12 mouse cellular contexts compared by ENCODE assay signal in the genomic region with DNA sequence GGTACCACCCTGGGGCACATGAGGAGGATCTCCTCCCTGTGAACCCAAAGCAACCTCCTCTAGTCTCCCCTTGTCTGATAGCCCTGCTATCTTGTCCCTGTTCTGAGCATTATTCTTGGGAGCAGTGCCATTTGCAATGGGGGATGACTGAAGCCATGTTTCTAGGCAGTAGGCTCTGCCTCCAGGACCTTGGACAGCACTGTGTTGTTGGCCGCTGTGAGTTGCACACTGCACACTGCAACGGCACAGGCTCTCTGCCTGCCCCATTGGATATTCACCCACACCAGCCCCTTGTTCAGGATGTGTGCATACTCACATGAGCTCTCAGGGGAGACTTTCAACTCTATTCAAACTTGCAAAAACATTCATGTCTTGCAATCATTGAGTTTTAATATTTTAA.
DNase-seq lines count a peak whose midpoint lies in the region; ATAC-seq and TF ChIP-seq lines count a peak whose summit lies in the region.
"Had no signal": no experiment of that assay in that cellular context is flagged by ENCODE, and none has a peak within 500 bp of the region (broad histone marks: within the 10 kb centered on the region; RNA-seq: fewer than 3 reads in every experiment).

No protein-coding gene starts in this region.

- no peak for ATAC-seq in liver, embryonic 12.5 days
- peak; percentile 83 for ATAC-seq in common myeloid progenitor, adult 5-6 weeks (replicated peaks; ENCODE audit: low read depth, poor library complexity, severe bottlenecking)
- ATAC-seq in megakaryocyte progenitor cell, adult 5-6 weeks (replicated peaks; ENCODE audit: poor library complexity) = peak; percentile 65; the same call in 1 of the 2 replicates
- ATAC-seq in midbrain, postnatal 0 days (ENCODE audit: low FRiP score) = no peak
- no peak for ATAC-seq in midbrain, embryonic 11.5 days (ENCODE audit: low FRiP score)
- ATAC-seq: activated CD4-positive, CD25-positive, alpha-beta regulatory T cell, adult 4 months had no signal

- H3K9ac ChIP-seq in liver, adult 2 months (ENCODE audit: low read depth, low read length) = no peak overlapping the region
- no peak overlapping the region for H3K9ac ChIP-seq in liver, embryonic 12.5 days
- no peak overlapping the region for H3K9ac ChIP-seq in midbrain, postnatal 0 days (replicated peaks; ENCODE audit: low read length, poor library complexity, severe bottlenecking)
- no peak overlapping the region for H3K9ac ChIP-seq in midbrain, embryonic 11.5 days (ENCODE audit: low read length)

- TF ChIP-seq POLR2A in liver, adult 2 months (IDR thresholded peaks at IDR 0.05; ENCODE audit: extremely low read depth, insufficient read depth, low read length) = no peak

- H3K9me3 ChIP-seq in liver, embryonic 12.5 days (replicated peaks) = no peaks in the 10 kb centered on the region
- H3K9me3 ChIP-seq in midbrain, postnatal 0 days (ENCODE audit: low read length) = no peaks in the 10 kb centered on the region
- H3K9me3 ChIP-seq in midbrain, embryonic 11.5 days (ENCODE audit: control insufficient read depth, low read length) = no peaks in the 10 kb centered on the region

- no peak for TF ChIP-seq CTCF in liver, adult 2 months (IDR thresholded peaks at IDR 0.05; ENCODE audit: low read depth, low read length)
- TF ChIP-seq CTCF in midbrain, postnatal 0 days (IDR thresholded peaks at IDR 0.05) = no peak

- H3K79me2 ChIP-seq in liver, adult 2 months (ENCODE audit: control insufficient read depth, insufficient read depth, low read length) = no peaks in the 10 kb centered on the region

- 15% methylated on average over 2 of the region's 2 CpGs for WGBS in liver, adult 2 months
- WGBS in liver, embryonic 12.5 days (ENCODE audit: insufficient replicate concordance) = 9% methylated on average over 2 of the region's 2 CpGs
- WGBS in midbrain, postnatal 0 days = 18% methylated on average over 2 of the region's 2 CpGs
- WGBS in midbrain, embryonic 11.5 days = 17% methylated on average over 2 of the region's 2 CpGs

- H3K36me3 ChIP-seq in liver, adult 2 months (ENCODE audit: control insufficient read depth, insufficient read depth, low read length) = no peaks in the 10 kb centered on the region
- no peaks in the 10 kb centered on the region for H3K36me3 ChIP-seq in liver, embryonic 12.5 days
- no peaks in the 10 kb centered on the region for H3K36me3 ChIP-seq in midbrain, postnatal 0 days (ENCODE audit: insufficient read depth, low read length)
- H3K36me3 ChIP-seq in midbrain, embryonic 11.5 days (ENCODE audit: control insufficient read depth, insufficient read depth, low read length) = no peaks in the 10 kb centered on the region

- DNase-seq in embryo, embryonic 10 days (ENCODE audit: low spot score) = peak; percentile 87
- DNase-seq in embryo, embryonic 9.5 days (ENCODE audit: extremely low spot score) = no peak
- DNase-seq in liver, adult 2 months (ENCODE audit: extremely low read depth, low read depth, low spot score) = peak; percentile 6
- DNase-seq in midbrain, postnatal 0 days (ENCODE audit: low spot score) = no peak
- DNase-seq in midbrain, embryonic 11.5 days (ENCODE audit: low spot score, missing footprints) = no peak
- DNase-seq: B cell, adult 2 months; cerebellum, postnatal 25 days; heart, postnatal 36 days had no signal

- no peak overlapping the region for H3K27ac ChIP-seq in liver, adult 2 months (replicated peaks; ENCODE audit: insufficient read depth, low read depth, low read length)
- H3K27ac ChIP-seq in liver, embryonic 12.5 days = no peak overlapping the region
- no peak overlapping the region for H3K27ac ChIP-seq in midbrain, postnatal 0 days (ENCODE audit: low read depth, low read length)
- H3K27ac ChIP-seq in midbrain, embryonic 11.5 days (ENCODE audit: low read depth, low read length) = no peak overlapping the region

- no peak overlapping the region for H3K4me3 ChIP-seq in liver, adult 2 months (ENCODE audit: insufficient read depth, low read depth, low read length)
- H3K4me3 ChIP-seq in liver, embryonic 12.5 days = no peak overlapping the region
- H3K4me3 ChIP-seq in midbrain, postnatal 0 days (ENCODE audit: low read depth, low read length) = no peak overlapping the region
- no peak overlapping the region for H3K4me3 ChIP-seq in midbrain, embryonic 11.5 days (ENCODE audit: low read depth, low read length)

- H3K4me2 ChIP-seq in liver, embryonic 12.5 days = no peak overlapping the region
- H3K4me2 ChIP-seq in midbrain, postnatal 0 days (ENCODE audit: low read depth, low read length, poor library complexity, severe bottlenecking) = no peak overlapping the region
- H3K4me2 ChIP-seq in midbrain, embryonic 11.5 days = no peak overlapping the region

- peaks cover 8% of the 10 kb centered on the region for H3K4me1 ChIP-seq in liver, adult 2 months (ENCODE audit: control insufficient read depth, insufficient read depth, low read length)
- no peaks in the 10 kb centered on the region for H3K4me1 ChIP-seq in liver, embryonic 12.5 days
- H3K4me1 ChIP-seq in midbrain, postnatal 0 days (ENCODE audit: insufficient read depth, low read length) = no peaks in the 10 kb centered on the region
- no peaks in the 10 kb centered on the region for H3K4me1 ChIP-seq in midbrain, embryonic 11.5 days (ENCODE audit: control insufficient read depth, insufficient read depth, low read length)

- no peaks in the 10 kb centered on the region for H3K27me3 ChIP-seq in liver, adult 2 months (ENCODE audit: control insufficient read depth, insufficient read depth, low read length)
- no peaks in the 10 kb centered on the region for H3K27me3 ChIP-seq in liver, embryonic 12.5 days (replicated peaks)
- H3K27me3 ChIP-seq in midbrain, postnatal 0 days (ENCODE audit: insufficient read depth, low read length) = no peaks in the 10 kb centered on the region
- H3K27me3 ChIP-seq in midbrain, embryonic 11.5 days (ENCODE audit: control insufficient read depth, insufficient read depth, low read length) = no peaks in the 10 kb centered on the region

Comparison
In these comparisons a context has a peak if more than half of its experiments do, and no peak if none do; other contexts are left out.
1. DNase-seq: peak in embryo, embryonic 10 days (single experiment) and liver, adult 2 months (single experiment); none in embryo, embryonic 9.5 days (single experiment), midbrain, postnatal 0 days (single experiment) and midbrain, embryonic 11.5 days (single experiment).
2. ATAC-seq: peak in common myeloid progenitor, adult 5-6 weeks (single experiment) and megakaryocyte progenitor cell, adult 5-6 weeks (single experiment); none in liver, embryonic 12.5 days (single experiment), midbrain, postnatal 0 days (single experiment) and midbrain, embryonic 11.5 days (single experiment).